Mouse (Mus musculus): ENCODE measurements around the gene Kcna7. TPM values are rescaled to one million over a fixed set of nuclear protein-coding genes. Genes with fewer than 3 reads are reported as not detected.
A peak's percentile ranks its signal among the peaks of the same experiment; 100 is the strongest.
"Not testable (repeated sequence)": the region's sequence is repeated elsewhere in the genome, so short reads cannot be mapped to it uniquely, and the experiment has no call there.

Gene Kcna7
- 0.41 and 0.52 TPM in 2 replicates for polyA plus RNA-seq (2016; fragmentation: Nextera tagmentation; extraction: Ambion mirVana)

GRCm38 (mm10) chr7:45405091-45406075 lies at the start of gene Kcna7:
Gene Kcna7 (plus strand): TSS chr7:45405653.
- ATAC-seq (ENCODE audit: insufficient number of reproducible peaks, low FRiP score) = no peak

GRCm38 (mm10) chr7:45356087-45356486 lies 49.4 kb upstream of the Kcna7 start:
- H3K9me3 ChIP-seq (replicated peaks) = no peaks in the 10 kb centered on the region
- ATAC-seq (ENCODE audit: insufficient number of reproducible peaks, low FRiP score) = no peak
- H3K4me2 ChIP-seq = no peak overlapping the region
- H3K9ac ChIP-seq = no peak overlapping the region
- H3K27me3 ChIP-seq (replicated peaks) = peaks cover 82% of the 10 kb centered on the region
- WGBS = 39% methylated on average over 13 of the region's 13 CpGs
- H3K27ac ChIP-seq (ENCODE audit: poor library complexity, severe bottlenecking) = no peak overlapping the region
- H3K4me3 ChIP-seq = no peak overlapping the region
- H3K36me3 ChIP-seq = no peaks in the 10 kb centered on the region
- no peaks in the 10 kb centered on the region for H3K4me1 ChIP-seq (replicated peaks)

More at GRCm38 (mm10) chr7:45405091-45406075, at the start of gene Kcna7:
- Histone ChIP-seq H3K27ac (ENCODE audit: poor library complexity, severe bottlenecking) (no peak within 1 kb of the TSS), H3K4me3 (peak within 1 kb of the TSS; percentile 47), H3K4me1 (replicated peaks) (peaks cover 12% of the 10 kb centered on the region; the same call in 1 of the 2 replicates), H3K4me2 (peak within 1 kb of the TSS; percentile 85), H3K27me3 (replicated peaks) (peaks cover 50% of the 10 kb centered on the region), H3K9ac (peak within 1 kb of the TSS; percentile 65), H3K9me3 (replicated peaks) (0 out of 2 replicates have a peak, but pooled peaks cover 3% of the 10 kb centered on the region), H3K36me3 (no peaks in the 10 kb centered on the region)
- WGBS = 11% methylated on average over 28 of the region's 28 CpGs

- H3K27ac ChIP-seq (ENCODE audit: poor library complexity, severe bottlenecking); H3K4me3 ChIP-seq; H3K4me1 ChIP-seq (replicated peaks); H3K36me3 ChIP-seq; H3K4me2 ChIP-seq; H3K9ac ChIP-seq; H3K9me3 ChIP-seq (replicated peaks); ATAC-seq (ENCODE audit: insufficient number of reproducible peaks, low FRiP score): not testable (repeated sequence)
- WGBS = 48% methylated on average over 11 of the region's 11 CpGs
- peaks cover 90% of the 10 kb centered on the region for H3K27me3 ChIP-seq (replicated peaks)
Measured at GRCm38 (mm10) chr7:45359081-45359480, 46.4 kb upstream of the Kcna7 start.

- ATAC-seq (ENCODE audit: insufficient number of reproducible peaks, low FRiP score) = no peak
Measured at GRCm38 (mm10) chr7:45360404-45361125, 44.9 kb upstream of the Kcna7 start.

GRCm38 (mm10) chr7:45361243-45361804 lies 44.1 kb upstream of the Kcna7 start:
- Histone ChIP-seq H3K4me3 (peak overlapping the region; percentile 46), H3K4me1 (replicated peaks) (peaks cover 15% of the 10 kb centered on the region), H3K9me3 (replicated peaks) (no peaks in the 10 kb centered on the region), H3K36me3 (no peaks in the 10 kb centered on the region), H3K27ac (ENCODE audit: poor library complexity, severe bottlenecking) (no peak overlapping the region), H3K9ac (peak overlapping the region; percentile 48; the same call in 1 of the 2 replicates), H3K27me3 (replicated peaks) (peaks cover 92% of the 10 kb centered on the region), H3K4me2 (peak overlapping the region; percentile 77)
- under 1% methylated on average over 43 of the region's 43 CpGs for WGBS
- peak; percentile 73 for ATAC-seq (ENCODE audit: insufficient number of reproducible peaks, low FRiP score)

More at GRCm38 (mm10) chr7:45360404-45361125, 44.9 kb upstream of the Kcna7 start:
- H3K27me3 ChIP-seq (replicated peaks) = peaks cover 91% of the 10 kb centered on the region
- H3K4me1 ChIP-seq (replicated peaks) = peaks cover 8% of the 10 kb centered on the region
- H3K9me3 ChIP-seq (replicated peaks) = no peaks in the 10 kb centered on the region
- H3K9ac ChIP-seq = no peak overlapping the region
- 43% methylated on average over 18 of the region's 18 CpGs for WGBS
- no peaks in the 10 kb centered on the region for H3K36me3 ChIP-seq
- H3K4me3 ChIP-seq = no peak overlapping the region
- no peak overlapping the region for H3K27ac ChIP-seq (ENCODE audit: poor library complexity, severe bottlenecking)
- no peak overlapping the region for H3K4me2 ChIP-seq

GRCm38 (mm10) chr7:45362801-45363200 lies 42.7 kb upstream of the Kcna7 start:
- 8% methylated on average over 13 of the region's 13 CpGs for WGBS
- Histone ChIP-seq H3K27ac (ENCODE audit: poor library complexity, severe bottlenecking) (no peak overlapping the region), H3K9ac (no peak overlapping the region), H3K9me3 (replicated peaks) (no peaks in the 10 kb centered on the region), H3K36me3 (no peaks in the 10 kb centered on the region), H3K27me3 (replicated peaks) (peaks cover 82% of the 10 kb centered on the region), H3K4me2 (no peak overlapping the region), H3K4me3 (no peak overlapping the region), H3K4me1 (replicated peaks) (peaks cover 24% of the 10 kb centered on the region)
- ATAC-seq (ENCODE audit: insufficient number of reproducible peaks, low FRiP score) = no peak

GRCm38 (mm10) chr7:45363983-45364382 lies 41.5 kb upstream of the Kcna7 start:
- Histone ChIP-seq H3K27ac (ENCODE audit: poor library complexity, severe bottlenecking) (no peak overlapping the region), H3K9ac (no peak overlapping the region), H3K9me3 (replicated peaks) (no peaks in the 10 kb centered on the region), H3K27me3 (replicated peaks) (peaks cover 87% of the 10 kb centered on the region), H3K4me2 (no peak overlapping the region), H3K36me3 (no peaks in the 10 kb centered on the region), H3K4me3 (no peak overlapping the region), H3K4me1 (replicated peaks) (peaks cover 27% of the 10 kb centered on the region)
- 58% methylated on average over 2 of the region's 2 CpGs for WGBS
- no peak for ATAC-seq (ENCODE audit: insufficient number of reproducible peaks, low FRiP score)

GRCm38 (mm10) chr7:45365742-45366651 lies 39.5 kb upstream of the Kcna7 start:
- Histone ChIP-seq H3K4me3 (peak overlapping the region; percentile 66), H3K27ac (ENCODE audit: poor library complexity, severe bottlenecking) (no peak overlapping the region), H3K9me3 (replicated peaks) (no peaks in the 10 kb centered on the region), H3K36me3 (no peaks in the 10 kb centered on the region), H3K4me1 (replicated peaks) (peaks cover 36% of the 10 kb centered on the region), H3K4me2 (peak overlapping the region; percentile 99), H3K27me3 (replicated peaks) (peaks cover 79% of the 10 kb centered on the region), H3K9ac (peak overlapping the region; percentile 74)
- 3% methylated on average over 35 of the region's 35 CpGs for WGBS
- no peak for ATAC-seq (ENCODE audit: insufficient number of reproducible peaks, low FRiP score)

GRCm38 (mm10) chr7:45366652-45367019 lies 38.8 kb upstream of the Kcna7 start, which contains the start of gene Ppfia3:
Gene Ppfia3 (minus strand): TSS chr7:45367019.
- H3K36me3 ChIP-seq = no peaks in the 10 kb centered on the region
- under 1% methylated on average over 25 of the region's 26 CpGs for WGBS
- H3K9ac ChIP-seq = peak within 1 kb of the TSS; percentile 77
- H3K4me3 ChIP-seq = peak within 1 kb of the TSS; percentile 66
- H3K9me3 ChIP-seq (replicated peaks) = no peaks in the 10 kb centered on the region
- peak within 1 kb of the TSS; percentile 99 for H3K4me2 ChIP-seq
- H3K27ac ChIP-seq (ENCODE audit: poor library complexity, severe bottlenecking) = no peak within 1 kb of the TSS
- peaks cover 73% of the 10 kb centered on the region for H3K27me3 ChIP-seq (replicated peaks)
- H3K4me1 ChIP-seq (replicated peaks) = peaks cover 38% of the 10 kb centered on the region
- ATAC-seq (ENCODE audit: insufficient number of reproducible peaks, low FRiP score) = 0 out of 2 replicates have a peak, but pooled peaks have one; percentile 5

Data from heart, embryonic 12.5 days (tissue).